ENCODE assay signal across 12 mouse cellular contexts in the genomic region with DNA sequence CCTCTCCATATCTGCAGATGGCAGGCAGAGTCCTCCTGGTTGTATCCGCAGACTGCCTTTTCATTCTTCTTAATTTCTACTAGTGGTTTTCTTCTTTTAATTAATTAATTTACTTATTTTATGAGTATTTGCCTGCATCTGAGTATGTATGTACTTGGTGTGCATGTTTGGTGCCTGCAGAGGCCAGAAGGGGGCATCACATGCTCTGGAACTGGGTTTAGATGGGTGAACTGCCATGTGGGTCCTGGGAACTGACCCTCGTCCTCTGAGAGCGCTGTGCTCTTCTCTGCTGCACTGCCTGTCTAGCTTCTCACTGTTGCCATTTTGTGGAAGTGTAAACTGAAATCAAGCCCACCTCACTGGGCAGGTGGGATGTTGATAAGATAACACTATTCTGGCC. TPM values are rescaled to one million over a fixed set of nuclear protein-coding genes. Genes with fewer than 3 reads are reported as not detected.
A peak's percentile ranks its signal among the peaks of the same experiment; 100 is the strongest.
DNase-seq lines count a peak whose midpoint lies in the region; TF ChIP-seq lines count a peak whose summit lies in the region.
"Had no signal": no experiment of that assay in that cellular context is flagged by ENCODE, and none has a peak within 500 bp of the region (broad histone marks: within the 10 kb centered on the region; RNA-seq: fewer than 3 reads in every experiment).

No protein-coding gene starts in this region.

- WGBS in kidney, adult 2 months = 77% methylated on average over 3 of the region's 3 CpGs
- 93% methylated on average over 3 of the region's 3 CpGs for WGBS in thymus, adult 2 months
- 89% methylated on average over 3 of the region's 3 CpGs for WGBS in bone marrow, adult 2 months

- peaks cover 3% of the 10 kb centered on the region for H3K36me3 ChIP-seq in kidney, adult 2 months (ENCODE audit: control insufficient read depth, insufficient read depth, low read length)
- peaks cover 7% of the 10 kb centered on the region; the same call in 1 of the 2 replicates for H3K36me3 ChIP-seq in thymus, adult 2 months (ENCODE audit: control insufficient read depth, insufficient read depth, low read length)

- TF ChIP-seq POLR2A in kidney, adult 2 months (IDR thresholded peaks at IDR 0.05; ENCODE audit: low read depth, low read length) = no peak
- no peak for TF ChIP-seq POLR2A in thymus, adult 2 months (IDR thresholded peaks at IDR 0.05; ENCODE audit: control insufficient read depth, extremely low read depth, insufficient read depth, low read length, poor library complexity)
- no peak for TF ChIP-seq POLR2A in bone marrow, adult 2 months (IDR thresholded peaks at IDR 0.05; ENCODE audit: borderline replicate concordance, control insufficient read depth, low read depth, low read length)

- no peaks in the 10 kb centered on the region for H3K27me3 ChIP-seq in kidney, adult 2 months (replicated peaks; ENCODE audit: control insufficient read depth, insufficient read depth, low read length)
- no peaks in the 10 kb centered on the region for H3K27me3 ChIP-seq in thymus, adult 2 months (ENCODE audit: control insufficient read depth, insufficient read depth, low read length)

- peaks cover 11% of the 10 kb centered on the region; the same call in 1 of the 2 replicates for H3K4me1 ChIP-seq in kidney, adult 2 months (ENCODE audit: control insufficient read depth, insufficient read depth, low read length)
- peaks cover 9% of the 10 kb centered on the region for H3K4me1 ChIP-seq in thymus, adult 2 months (replicated peaks; ENCODE audit: control insufficient read depth, insufficient read depth, low read length)
- no peaks in the 10 kb centered on the region; the same call in 1 of the 2 replicates for H3K4me1 ChIP-seq in bone marrow, adult 2 months (ENCODE audit: control insufficient read depth, insufficient read depth, low read length)

- H3K27ac ChIP-seq in kidney, adult 2 months (ENCODE audit: insufficient read depth, low read depth, low read length) = no peak overlapping the region
- H3K27ac ChIP-seq in thymus, adult 2 months (ENCODE audit: control insufficient read depth, insufficient read depth, low read length) = no peak overlapping the region
- no peak overlapping the region for H3K27ac ChIP-seq in bone marrow, adult 2 months (ENCODE audit: control insufficient read depth, insufficient read depth, low read depth, low read length, poor library complexity)
- H3K27ac ChIP-seq: limb, embryonic 10.5 days had no signal

- no peak overlapping the region for H3K4me3 ChIP-seq in kidney, adult 2 months (ENCODE audit: insufficient read depth, low read depth, low read length)
- H3K4me3 ChIP-seq in thymus, adult 2 months (ENCODE audit: control insufficient read depth, insufficient read depth, low read length) = no peak overlapping the region
- no peak overlapping the region for H3K4me3 ChIP-seq in bone marrow, adult 2 months (replicated peaks; ENCODE audit: control insufficient read depth, low read depth, low read length)
- H3K4me3 ChIP-seq: limb, embryonic 10.5 days; myocyte had no signal

- TF ChIP-seq CTCF in kidney, adult 2 months (conservative IDR thresholded peaks at IDR 0.05; ENCODE audit: insufficient read depth, insufficient read length, low read depth, low read length) = peak; percentile 36
- TF ChIP-seq CTCF in thymus, adult 2 months (IDR thresholded peaks at IDR 0.05; ENCODE audit: borderline replicate concordance, control insufficient read depth, extremely low read depth, insufficient read depth, low read length, poor library complexity) = no peak
- TF ChIP-seq CTCF in bone marrow, adult 2 months (IDR thresholded peaks at IDR 0.05; ENCODE audit: control insufficient read depth, insufficient read depth, low read length) = peak; percentile 19; the same call in 1 of the 2 replicates

- no peak for DNase-seq in kidney, adult 2 months
- DNase-seq in kidney, adult 18-20 months = no peak
- DNase-seq in thymus, postnatal 4 days = peak; percentile 28
- no peak for DNase-seq in thymus, adult 2 months
- no peak for DNase-seq in spleen, adult 12 weeks (ENCODE audit: low spot score)
- DNase-seq in cerebellum, adult 8-10 months = no peak
- DNase-seq: lung, postnatal 36 days; thymus, postnatal 14 days had no signal

RNA-seq across cellular contexts. Expression of gene Tlk2, which starts 6.1 kb away (rescaled TPM):
- polyA plus RNA-seq in kidney, adult 2 months (2012; rRNA removed) = 15.1 and 15.4 TPM in 2 replicates
- polyA plus RNA-seq in thymus, adult 2 months (2012; rRNA removed) = 28.6 and 31.6 TPM in 2 replicates
- 25.7 and 33.3 TPM in 2 replicates for polyA plus RNA-seq in bone marrow, adult 2 months (2011; ENCODE audit: insufficient read depth, insufficient read length, low replicate concordance, missing spikeins)

RNA-seq across cellular contexts. Expression of gene Gm10842, which starts 38.0 kb away (rescaled TPM):
- polyA plus RNA-seq in kidney, adult 2 months (2012; rRNA removed) = not detected in 2 replicates
- polyA plus RNA-seq in thymus, adult 2 months (2012; rRNA removed) = not detected in 2 replicates
- polyA plus RNA-seq in bone marrow, adult 2 months (2011; ENCODE audit: insufficient read depth, insufficient read length, low replicate concordance, missing spikeins) = not detected in 2 replicates
- polyA plus RNA-seq: heart, embryonic 11.5 days; limb, embryonic 10.5 days; myocyte had no signal

RNA-seq across cellular contexts. Expression of gene Mettl2, which starts 58.5 kb away (rescaled TPM):
- 9.5 and 9.7 TPM in 2 replicates for polyA plus RNA-seq in kidney, adult 2 months (2012; rRNA removed)
- 20.2 and 20.4 TPM in 2 replicates for polyA plus RNA-seq in thymus, adult 2 months (2012; rRNA removed)
- 3.3 and 4.5 TPM in 2 replicates for polyA plus RNA-seq in bone marrow, adult 2 months (2011; ENCODE audit: insufficient read depth, insufficient read length, low replicate concordance, missing spikeins)
